Mouse (Mus musculus) ES-E14 (cell line): ENCODE results near the gene Tpgs1. TPM values are rescaled to one million over a fixed set of nuclear protein-coding genes. Genes with fewer than 3 reads are reported as not detected.

Source experiments
- DNase-seq: peaks from one replicate; pipeline ENCODE4 v3.0.0-alpha.2; 2013; ENCODE audit warnings: low read depth, low spot score
- H3K27ac ChIP-seq: 2 replicates; pipeline ENCODE4 v1.5.1; 2012; ENCODE audit warnings: low read depth, mild to moderate bottlenecking, low read length, moderate library complexity, mixed read lengths; ENCODE audit not compliant: poor library complexity, insufficient read depth, severe bottlenecking
- H3K36me3 ChIP-seq: 2 replicates; pipeline ENCODE4 v1.6.1; 2012; ENCODE audit warnings: mild to moderate bottlenecking, low read length, moderate library complexity, mixed read lengths; ENCODE audit not compliant: control insufficient read depth, poor library complexity, insufficient read depth, severe bottlenecking
- H3K4me1 ChIP-seq, 2 experiments: fragments of 150-350 bp in 1 of 2; sonication (generic) in 1 of 2; 2 replicates each; pipeline ENCODE4 v1.6.1; 2012; ENCODE audit warnings: low read length in 2 of 2, mild to moderate bottlenecking in 1 of 2, mixed read lengths in 1 of 2; ENCODE audit not compliant: control insufficient read depth in 2 of 2, insufficient read depth in 2 of 2, poor library complexity in 1 of 2
- H3K4me3 ChIP-seq, 2 experiments: fragments of 150-350 bp in 1 of 2; sonication (generic) in 1 of 2; 2 replicates each; pipeline ENCODE4 v1.5.1; 2012; ENCODE audit warnings: low read length in 2 of 2, low read depth in 1 of 2, mild to moderate bottlenecking in 1 of 2, mixed read lengths in 1 of 2; ENCODE audit not compliant: insufficient read depth in 1 of 2, poor library complexity in 1 of 2, severe bottlenecking in 1 of 2
- H3K9ac ChIP-seq: 2 replicates; pipeline ENCODE4 v1.6.1; 2012; ENCODE audit warnings: low read depth, mild to moderate bottlenecking, low read length, mixed read lengths; ENCODE audit not compliant: poor library complexity, insufficient read depth, severe bottlenecking
- H3K9me3 ChIP-seq: fragments of 150-350 bp; sonication (generic); 2 replicates; pipeline ENCODE4 v1.6.1; 2012; ENCODE audit warnings: low read depth, mild to moderate bottlenecking, low read length; ENCODE audit not compliant: control insufficient read depth, insufficient read depth
- CHD2 ChIP-seq: IDR thresholded peaks from 2 replicates; pipeline ENCODE4 v1.6.1; 2014; ENCODE audit warnings: mild to moderate bottlenecking, low read depth, low read length, inconsistent platforms
- HCFC1 ChIP-seq: IDR thresholded peaks from 2 replicates; pipeline ENCODE4 v1.6.1; 2012; ENCODE audit warnings: low read length, inconsistent platforms, borderline replicate concordance; ENCODE audit not compliant: insufficient read depth
- MAFK ChIP-seq: IDR thresholded peaks from 2 replicates; pipeline ENCODE4 v1.6.1; 2014; ENCODE audit warnings: mild to moderate bottlenecking, low read depth, low read length, inconsistent platforms; ENCODE audit not compliant: insufficient read depth
- ZC3H11A ChIP-seq: IDR thresholded peaks from 2 replicates; pipeline ENCODE4 v1.6.1; 2012; ENCODE audit warnings: low read depth, mild to moderate bottlenecking, inconsistent platforms, low read length, borderline replicate concordance
- ZNF384 ChIP-seq: IDR thresholded peaks from 2 replicates; pipeline ENCODE4 v1.6.1; 2012; ENCODE audit warnings: low read depth, low read length, inconsistent platforms
- in situ Hi-C, 2 experiments: fragments of 600-800 bp; cut with MboI; formaldehyde crosslinking; loops; one replicate each; pipeline ENCODE4 v1.15.1; 2025; ENCODE audit warnings: low sequenced_read_pairs in 2 of 2, inconsistent platforms in 1 of 2; ENCODE audit not compliant: unreplicated experiment in 2 of 2
- total RNA-seq: library from RNA; depleted of rRNA; stranded (reverse); fragments of 300-350 nt; gene quantifications from 2 replicates; pipeline ENCODE4 v1.2.3, GENCODE M21; 2012; rRNA removed

The Tpgs1 gene
- total RNA-seq, 1 experiment = 29.9 TPM

DNA sequence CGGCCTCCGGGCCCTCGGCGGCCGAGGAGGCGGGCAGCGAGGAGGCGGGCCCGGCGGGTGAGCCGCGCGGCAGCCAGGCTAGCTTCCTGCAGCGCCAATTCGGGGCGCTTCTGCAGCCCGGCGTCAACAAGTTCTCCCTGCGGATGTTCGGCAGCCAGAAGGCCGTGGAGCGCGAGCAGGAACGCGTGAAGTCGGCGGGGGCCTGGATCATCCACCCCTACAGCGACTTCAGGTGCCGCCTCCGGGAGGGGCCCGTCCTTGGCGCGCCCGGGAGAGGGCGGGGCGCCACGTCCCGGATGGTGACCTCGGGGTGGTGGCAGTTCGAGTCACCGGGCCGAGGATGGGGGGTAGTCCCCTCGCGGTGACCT is 47.8 kb downstream of the Tpgs1 start:
- Histone ChIP-seq H3K27ac (no peak overlapping the region), H3K9me3 (no peaks in the 10 kb centered on the region), H3K4me1 (peaks cover 0 to 6% of the 10 kb centered on the region in 2 experiments; a peak in 1 of 4 replicates), H3K9ac (peak overlapping the region; percentile 68), H3K4me3 (peak overlapping the region; percentile 63 to 79), H3K36me3 (no peaks in the 10 kb centered on the region; the same call in 1 of the 2 replicates)
- TF ChIP-seq ZNF384 (no peak), CHD2 (no peak), MAFK (no peak), ZC3H11A (no peak), HCFC1 (no peak)
- in situ Hi-C loops = no loop called here
- DNase-seq = no peak

DNA sequence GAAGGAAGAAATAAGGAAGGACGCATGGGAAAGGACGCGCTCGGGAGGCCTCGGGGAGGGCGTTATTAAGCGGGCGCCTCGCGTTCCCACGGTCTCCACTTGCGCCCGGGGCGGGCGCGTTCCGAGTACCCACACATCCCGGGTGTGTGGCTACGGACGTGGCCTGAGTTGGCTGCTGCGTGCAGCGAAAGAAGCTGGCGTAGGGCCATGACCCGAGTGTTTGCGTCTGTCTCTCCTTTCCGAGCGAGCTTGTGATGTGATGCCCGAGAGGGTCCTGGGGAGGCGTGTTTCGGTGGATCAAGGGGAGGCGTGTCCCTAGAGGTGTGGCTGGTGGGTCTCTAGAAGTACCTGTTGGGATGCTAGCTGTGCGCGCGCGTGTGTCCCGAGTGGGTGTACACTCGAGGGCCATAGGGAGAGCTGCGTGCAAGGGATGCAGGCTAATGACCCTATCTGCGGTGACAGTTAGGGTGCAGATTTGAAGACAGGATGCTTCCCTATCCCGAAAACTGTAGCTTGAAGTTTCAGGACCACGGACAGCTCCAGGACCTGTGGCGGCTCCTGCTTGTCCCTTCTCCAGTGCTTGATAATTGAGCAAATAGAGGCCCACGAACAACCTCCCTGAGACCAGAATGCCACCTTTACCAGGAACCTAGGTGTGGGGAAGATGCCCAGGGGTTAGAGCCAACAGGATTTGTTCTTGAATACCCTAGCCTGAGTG is 48.6 kb downstream of the Tpgs1 start:
- H3K9ac ChIP-seq = no peak overlapping the region
- H3K4me3 ChIP-seq = peak overlapping the region; percentile 63 to 79
- no peaks in the 10 kb centered on the region for H3K9me3 ChIP-seq
- TF ChIP-seq ZNF384 (no peak), MAFK (no peak), ZC3H11A (no peak), CHD2 (no peak), HCFC1 (no peak)
- H3K4me1 ChIP-seq = peaks cover 0 to 6% of the 10 kb centered on the region in 2 experiments; a peak in 1 of 4 replicates
- DNase-seq = peak; percentile 84
- H3K36me3 ChIP-seq = no peaks in the 10 kb centered on the region
- H3K27ac ChIP-seq = no peak overlapping the region
- in situ Hi-C loops = no loop called here

DNA sequence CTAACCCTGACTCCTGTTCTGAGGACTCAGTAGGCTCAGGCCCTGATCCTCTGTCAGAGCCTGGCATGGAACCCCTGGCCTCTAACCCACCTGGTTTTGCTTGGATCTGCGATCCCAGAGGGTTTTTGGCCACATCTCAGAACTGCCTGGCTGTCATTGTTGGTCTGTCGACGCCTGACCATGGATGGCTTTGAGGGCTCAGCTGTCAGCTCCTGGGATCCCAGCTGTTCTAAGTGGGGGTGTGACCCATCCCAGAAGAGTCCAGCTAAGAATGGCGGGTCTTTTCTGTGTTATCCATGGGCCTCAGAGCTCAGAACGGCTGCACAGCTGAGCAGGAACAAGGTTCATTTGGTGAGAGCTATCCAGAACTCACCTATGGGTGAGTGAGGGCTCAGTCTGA is 51.9 kb downstream of the Tpgs1 start:
- Histone ChIP-seq H3K9me3 (no peaks in the 10 kb centered on the region), H3K27ac (no peak overlapping the region), H3K4me1 (peaks cover 0 to 8% of the 10 kb centered on the region in 2 experiments; a peak in 1 of 4 replicates), H3K4me3 (no peak overlapping the region), H3K9ac (no peak overlapping the region), H3K36me3 (no peaks in the 10 kb centered on the region)
- DNase-seq = no peak
- in situ Hi-C loops = no loop called here
- TF ChIP-seq HCFC1 = no peak

DNA sequence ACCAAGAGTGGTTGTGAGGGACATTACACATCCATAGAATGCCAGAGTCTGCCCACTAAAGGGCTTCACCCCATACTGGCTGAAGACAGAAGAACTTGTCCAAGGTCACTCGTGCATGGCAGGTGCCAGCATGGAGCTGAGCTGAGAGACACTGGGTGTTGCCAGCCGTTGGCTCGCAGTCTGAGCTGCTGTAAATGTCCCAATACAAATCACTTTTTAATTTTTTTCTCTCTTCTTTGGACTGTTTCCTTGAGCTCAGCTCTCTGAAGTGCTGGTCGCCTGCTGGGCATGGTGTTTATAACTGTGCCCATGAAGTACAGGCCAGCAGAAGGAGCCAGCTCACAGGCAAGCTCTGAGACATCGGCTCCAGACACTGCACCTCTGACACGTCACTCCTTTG is 53.9 kb downstream of the Tpgs1 start:
- no peak for TF ChIP-seq ZC3H11A
- no peak for TF ChIP-seq MAFK
- TF ChIP-seq ZNF384 = no peak
- TF ChIP-seq CHD2 = no peak
- TF ChIP-seq HCFC1 = no peak
- in situ Hi-C loops = no loop called here

DNA sequence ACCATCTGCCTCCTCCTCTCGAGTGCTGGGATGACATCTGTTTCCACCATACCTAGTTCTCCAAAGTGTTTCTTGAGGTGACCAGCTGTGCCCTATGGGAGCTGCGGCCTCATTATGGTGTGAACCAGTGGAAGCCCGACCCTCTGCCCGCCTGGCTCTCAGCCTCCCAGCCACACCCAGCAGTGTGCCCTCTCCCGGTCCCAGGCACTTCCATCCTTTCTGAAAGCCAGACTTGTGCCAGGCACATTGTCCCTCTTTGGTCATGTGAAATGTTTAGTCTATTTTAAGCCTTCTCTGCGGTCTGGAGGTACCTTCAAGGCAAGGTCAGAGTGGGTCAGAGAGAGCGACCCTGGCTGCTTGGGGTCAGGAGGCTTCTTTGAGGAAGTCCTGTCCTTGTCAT is 54.5 kb downstream of the Tpgs1 start:
- no peaks in the 10 kb centered on the region for H3K36me3 ChIP-seq
- H3K27ac ChIP-seq = no peak overlapping the region
- no peak overlapping the region for H3K4me3 ChIP-seq
- in situ Hi-C loops = no loop called here
- DNase-seq = no peak
- H3K9ac ChIP-seq = no peak overlapping the region
- TF ChIP-seq ZC3H11A = no peak
- no peak for TF ChIP-seq CHD2
- TF ChIP-seq ZNF384 = no peak
- TF ChIP-seq HCFC1 = no peak
- no peak for TF ChIP-seq MAFK
- peaks cover 0 to 5% of the 10 kb centered on the region in 2 experiments; a peak in 1 of 4 replicates for H3K4me1 ChIP-seq
- no peaks in the 10 kb centered on the region for H3K9me3 ChIP-seq

More for the DNA sequence above, 53.9 kb downstream of the Tpgs1 start:
- DNase-seq = no peak
- no peaks in the 10 kb centered on the region for H3K36me3 ChIP-seq
- peaks cover 0 to 3% of the 10 kb centered on the region in 2 experiments; a peak in 1 of 4 replicates for H3K4me1 ChIP-seq
- no peak overlapping the region for H3K9ac ChIP-seq
- H3K4me3 ChIP-seq = no peak overlapping the region
- no peak overlapping the region for H3K27ac ChIP-seq
- no peaks in the 10 kb centered on the region for H3K9me3 ChIP-seq

Other genes starting within 250 kb of the Tpgs1 start
- not detected in 2 replicates for gene Vmn2r83, start 200.6 kb upstream of the Tpgs1 start, total RNA-seq
- gene Plpp2, start 135.6 kb upstream of the Tpgs1 start, total RNA-seq = 27.2 and 32.2 TPM in 2 replicates
- 58.5 and 89.6 TPM in 2 replicates for gene Mier2, start 114.2 kb upstream of the Tpgs1 start, total RNA-seq
- not detected in 2 replicates for gene Theg, start 82.0 kb upstream of the Tpgs1 start, total RNA-seq
- 0.31 and 0.58 TPM in 2 replicates for gene C2cd4c, start 55.3 kb upstream of the Tpgs1 start, total RNA-seq
- 4.3 and 8.6 TPM in 2 replicates for gene Shc2, start 31.5 kb upstream of the Tpgs1 start, total RNA-seq
- gene Odf3l2, start 23.6 kb upstream of the Tpgs1 start, total RNA-seq = not detected in 2 replicates
- 2.7 and 6.3 TPM in 2 replicates for gene Madcam1, start 4.8 kb upstream of the Tpgs1 start, total RNA-seq
- gene Cdc34, start 12.8 kb downstream of the Tpgs1 start, total RNA-seq = 491 and 507 TPM in 2 replicates
- gene Gzmm, start 19.7 kb downstream of the Tpgs1 start, total RNA-seq = 2.5 and 4.5 TPM in 2 replicates
- 858 and 1,196 TPM in 2 replicates for gene Bsg, start 35.1 kb downstream of the Tpgs1 start, total RNA-seq
- 5.0 and 11.8 TPM in 2 replicates for gene Hcn2, start 47.3 kb downstream of the Tpgs1 start, total RNA-seq
- 109 and 159 TPM in 2 replicates for gene Polrmt, start 77.2 kb downstream of the Tpgs1 start, total RNA-seq
- 1.5 and 1.9 TPM in 2 replicates for gene Fgf22, start 85.7 kb downstream of the Tpgs1 start, total RNA-seq
- 66.7 and 70.8 TPM in 2 replicates for gene Rnf126, start 97.6 kb downstream of the Tpgs1 start, total RNA-seq
- 5.7 and 7.1 TPM in 2 replicates for gene Fstl3, start 107.9 kb downstream of the Tpgs1 start, total RNA-seq
- 0.27 and 0.37 TPM in 2 replicates for gene Prss57, start 121.6 kb downstream of the Tpgs1 start, total RNA-seq
- 10.7 and 12.7 TPM in 2 replicates for gene Palm, start 124.2 kb downstream of the Tpgs1 start, total RNA-seq
- 1.7 and 2.2 TPM in 2 replicates for gene Misp, start 151.6 kb downstream of the Tpgs1 start, total RNA-seq
- gene Ptbp1, start 185.1 kb downstream of the Tpgs1 start, total RNA-seq = 403 and 408 TPM in 2 replicates
- gene Prtn3, start 205.1 kb downstream of the Tpgs1 start, total RNA-seq = 1.0 and 1.3 TPM in 2 replicates
- gene Plppr3, start 205.3 kb downstream of the Tpgs1 start, total RNA-seq = 3.7 and 7.8 TPM in 2 replicates
- not detected in 2 replicates for gene Elane, start 216.9 kb downstream of the Tpgs1 start, total RNA-seq
- not detected in 2 replicates for gene Cfd, start 221.5 kb downstream of the Tpgs1 start, total RNA-seq
- gene Med16, start 239.6 kb downstream of the Tpgs1 start, total RNA-seq = 21.0 and 24.9 TPM in 2 replicates
- 2.3 and 8.3 TPM in 2 replicates for gene Gm26602, start 241.5 kb downstream of the Tpgs1 start, total RNA-seq
- gene Kiss1r, start 247.6 kb downstream of the Tpgs1 start, total RNA-seq = 0.85 and 2.4 TPM in 2 replicates